Mouse (Mus musculus): Measurements from ENCODE around the gene Clba1. TPM values are rescaled to one million over a fixed set of nuclear protein-coding genes. Genes with fewer than 3 reads are reported as not detected.

The Clba1 gene
- polyA plus RNA-seq, 1 experiment from 2014 or later, result 0.71 TPM

- Histone ChIP-seq H3K27ac (no peak overlapping the region), H3K27me3 (peaks cover 20% of the 10 kb centered on the region)
- no peak for DNase-seq
These were observed 13.7 kb upstream of the Clba1 start for GRCm38 (mm10) chr12:112794998-112795397.

GRCm38 (mm10) chr12:112795466-112796104, 13.2 kb upstream of the Clba1 start:
- H3K27me3 ChIP-seq, result peaks cover 21% of the 10 kb centered on the region
- H3K27ac ChIP-seq, result no peak overlapping the region
- ATAC-seq (ENCODE audit: low read depth) (no peak), DNase-seq (no peak)
- H3K4me1 ChIP-seq (replicated peaks), result peaks cover 9% of the 10 kb centered on the region; the same call in 1 of the 2 replicates
- no peak overlapping the region for H3K9ac ChIP-seq
- WGBS (ENCODE audit: insufficient replicate concordance), result 32% methylated on average over 18 of the region's 18 CpGs
- H3K4me2 ChIP-seq, result no peak overlapping the region
- H3K36me3 ChIP-seq, result no peaks in the 10 kb centered on the region
- no peaks in the 10 kb centered on the region for H3K9me3 ChIP-seq (replicated peaks)
- H3K4me3 ChIP-seq (replicated peaks), result no peak overlapping the region

More at GRCm38 (mm10) chr12:112794998-112795397, 13.7 kb upstream of the Clba1 start:
- Histone ChIP-seq H3K9me3 (replicated peaks) (no peaks in the 10 kb centered on the region), H3K4me1 (replicated peaks) (peaks cover 9% of the 10 kb centered on the region; the same call in 1 of the 2 replicates), H3K4me3 (replicated peaks) (no peak overlapping the region), H3K4me2 (no peak overlapping the region), H3K36me3 (no peaks in the 10 kb centered on the region), H3K9ac (no peak overlapping the region)
- WGBS (ENCODE audit: insufficient replicate concordance), result 75% methylated on average over 5 of the region's 5 CpGs
- ATAC-seq (ENCODE audit: low read depth), result no peak

GRCm38 (mm10) chr12:112796551-112797510, 11.9 kb upstream of the Clba1 start:
- no peak for DNase-seq
- WGBS (ENCODE audit: insufficient replicate concordance), result 38% methylated on average over 17 of the region's 17 CpGs
- Histone ChIP-seq H3K4me2 (no peak overlapping the region), H3K27me3 (peaks cover 34% of the 10 kb centered on the region), H3K27ac (no peak overlapping the region), H3K9ac (no peak overlapping the region), H3K4me1 (replicated peaks) (peaks cover 11% of the 10 kb centered on the region), H3K36me3 (no peaks in the 10 kb centered on the region), H3K9me3 (replicated peaks) (no peaks in the 10 kb centered on the region), H3K4me3 (replicated peaks) (no peak overlapping the region)
- ATAC-seq (ENCODE audit: low read depth), result no peak

- peaks cover 19% of the 10 kb centered on the region for H3K4me1 ChIP-seq (replicated peaks)
- H3K36me3 ChIP-seq, result no peaks in the 10 kb centered on the region
- DNase-seq (no peak), ATAC-seq (ENCODE audit: low read depth) (no peak)
- no peak overlapping the region for H3K27ac ChIP-seq
- whole genome bisulfite sequencing (ENCODE audit: insufficient replicate concordance), result 49% methylated on average over 15 of the region's 15 CpGs
- no peaks in the 10 kb centered on the region for H3K9me3 ChIP-seq (replicated peaks)
- H3K4me2 ChIP-seq, result no peak overlapping the region
- no peak overlapping the region for H3K9ac ChIP-seq
- H3K27me3 ChIP-seq, result peaks cover 43% of the 10 kb centered on the region
- no peak overlapping the region for H3K4me3 ChIP-seq (replicated peaks)
These were observed 10.9 kb upstream of the Clba1 start for GRCm38 (mm10) chr12:112797672-112798331.

GRCm38 (mm10) chr12:112798332-112798681, 10.4 kb upstream of the Clba1 start:
- Histone ChIP-seq H3K4me2 (no peak overlapping the region), H3K27ac (no peak overlapping the region), H3K36me3 (no peaks in the 10 kb centered on the region), H3K9ac (no peak overlapping the region), H3K4me1 (replicated peaks) (peaks cover 19% of the 10 kb centered on the region), H3K4me3 (replicated peaks) (no peak overlapping the region), H3K9me3 (replicated peaks) (no peaks in the 10 kb centered on the region), H3K27me3 (peaks cover 48% of the 10 kb centered on the region)
- 34% methylated on average over 5 of the region's 5 CpGs for WGBS (ENCODE audit: insufficient replicate concordance)
- DNase-seq (no peak), ATAC-seq (ENCODE audit: low read depth) (no peak)

GRCm38 (mm10) chr12:112798716-112799115, 10.0 kb upstream of the Clba1 start:
- ATAC-seq (ENCODE audit: low read depth) (no peak), DNase-seq (no peak)
- no peaks in the 10 kb centered on the region for H3K36me3 ChIP-seq
- H3K4me1 ChIP-seq (replicated peaks), result peaks cover 16% of the 10 kb centered on the region
- no peaks in the 10 kb centered on the region for H3K9me3 ChIP-seq (replicated peaks)
- no peak overlapping the region for H3K4me3 ChIP-seq (replicated peaks)
- no peak overlapping the region for H3K27ac ChIP-seq
- 56% methylated on average over 5 of the region's 5 CpGs for WGBS (ENCODE audit: insufficient replicate concordance)
- no peak overlapping the region for H3K9ac ChIP-seq
- H3K27me3 ChIP-seq, result peaks cover 53% of the 10 kb centered on the region
- H3K4me2 ChIP-seq, result no peak overlapping the region

GRCm38 (mm10) chr12:112799237-112799970, 9.3 kb upstream of the Clba1 start:
- no peaks in the 10 kb centered on the region for H3K9me3 ChIP-seq (replicated peaks)
- peaks cover 59% of the 10 kb centered on the region for H3K27me3 ChIP-seq
- H3K9ac ChIP-seq, result no peak overlapping the region
- H3K27ac ChIP-seq, result no peak overlapping the region
- WGBS (ENCODE audit: insufficient replicate concordance), result 60% methylated on average over 10 of the region's 10 CpGs
- H3K4me2 ChIP-seq, result no peak overlapping the region
- ATAC-seq (ENCODE audit: low read depth) (no peak), DNase-seq (no peak)
- no peaks in the 10 kb centered on the region for H3K36me3 ChIP-seq
- H3K4me3 ChIP-seq (replicated peaks), result no peak overlapping the region
- peaks cover 9% of the 10 kb centered on the region for H3K4me1 ChIP-seq (replicated peaks)

- Histone ChIP-seq H3K9ac (no peak overlapping the region), H3K36me3 (no peaks in the 10 kb centered on the region), H3K27me3 (peaks cover 61% of the 10 kb centered on the region), H3K4me2 (no peak overlapping the region), H3K9me3 (replicated peaks) (no peaks in the 10 kb centered on the region), H3K4me1 (replicated peaks) (peaks cover 9% of the 10 kb centered on the region), H3K4me3 (replicated peaks) (no peak overlapping the region), H3K27ac (no peak overlapping the region)
- WGBS (ENCODE audit: insufficient replicate concordance), result 11% methylated on average over 4 of the region's 4 CpGs
- ATAC-seq (ENCODE audit: low read depth) (peak; percentile 45), DNase-seq (peak; percentile 53)
These were observed 8.3 kb upstream of the Clba1 start for GRCm38 (mm10) chr12:112800476-112800875.

- Histone ChIP-seq H3K36me3 (no peaks in the 10 kb centered on the region), H3K9ac (0 out of 2 replicates have a peak within 1 kb of the TSS, but pooled peaks have one; percentile 22), H3K4me2 (peak within 1 kb of the TSS; percentile 73), H3K27ac (no peak within 1 kb of the TSS), H3K4me3 (replicated peaks) (peak within 1 kb of the TSS; percentile 50), H3K27me3 (peaks cover 64% of the 10 kb centered on the region), H3K4me1 (replicated peaks) (peaks cover 9% of the 10 kb centered on the region), H3K9me3 (replicated peaks) (no peaks in the 10 kb centered on the region)
- WGBS (ENCODE audit: insufficient replicate concordance), result 4% methylated on average over 57 of the region's 69 CpGs
- ATAC-seq (ENCODE audit: low read depth) (no peak; the same call in 1 of the 2 replicates), DNase-seq (no peak)
These were observed 6.6 kb upstream of the Clba1 start, which contains the start of gene Ahnak2 for GRCm38 (mm10) chr12:112801864-112802846. TSS of gene Ahnak2 (minus strand) at chr12:112802657.

- DNase-seq (no peak), ATAC-seq (ENCODE audit: low read depth) (no peak)
- WGBS (ENCODE audit: insufficient replicate concordance), result 24% methylated on average over 3 of the region's 3 CpGs
- Histone ChIP-seq H3K4me1 (replicated peaks) (peaks cover 9% of the 10 kb centered on the region), H3K27me3 (peaks cover 70% of the 10 kb centered on the region), H3K9ac (no peak overlapping the region), H3K36me3 (no peaks in the 10 kb centered on the region), H3K9me3 (replicated peaks) (no peaks in the 10 kb centered on the region), H3K4me2 (peak overlapping the region; percentile 73; the same call in 1 of the 2 replicates), H3K4me3 (replicated peaks) (no peak overlapping the region), H3K27ac (no peak overlapping the region)
These were observed 5.8 kb upstream of the Clba1 start for GRCm38 (mm10) chr12:112802917-112803316.
